Mouse (Mus musculus): Measurements from ENCODE around the gene Ifna1.
"Not testable (repeated sequence)": the region's sequence is repeated elsewhere in the genome, so short reads cannot be mapped to it uniquely, and the experiment has no call there.

The Ifna1 gene

DNA sequence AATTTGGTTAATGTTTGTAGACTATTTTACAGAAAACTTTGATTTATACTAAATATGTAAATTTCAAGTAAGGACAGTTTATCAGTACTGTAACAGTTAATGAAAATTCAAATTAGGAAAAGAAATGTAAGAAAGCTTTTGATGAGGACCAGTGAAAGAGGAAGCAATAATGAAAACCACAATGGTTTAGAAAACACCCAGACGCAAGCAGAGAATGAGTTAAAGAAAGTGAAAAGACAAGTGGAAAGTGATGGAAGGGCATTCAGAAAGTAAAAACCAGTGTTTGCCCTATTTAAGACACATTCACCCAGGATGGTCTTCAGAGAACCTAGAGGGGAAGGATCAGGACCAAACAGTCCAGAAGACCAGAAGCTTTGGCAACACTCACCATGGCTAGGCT is at the start of gene Ifna1:
Ifna1 (plus strand) TSS at position 390 of the 400 bp plus-strand sequence.
- DNase-seq: no peak

- DNase-seq: not testable (repeated sequence)
Measured at GRCm38 (mm10) chr4:88802954-88803353, 46.9 kb upstream of the Ifna1 start, which contains the start of gene Gm13287. Gm13287 (plus strand) TSS chr4:88803254.

- not testable (repeated sequence) for DNase-seq
Measured at GRCm38 (mm10) chr4:88805231-88805630, 44.7 kb upstream of the Ifna1 start, which contains the start of gene Gm13288. Gm13288 (plus strand) TSS chr4:88805531.

GRCm38 (mm10) chr4:88805761-88806160 is 44.1 kb upstream of the Ifna1 start:
- DNase-seq: not testable (repeated sequence)

GRCm38 (mm10) chr4:88815928-88816327 is 34.0 kb upstream of the Ifna1 start, which contains the start of gene Ifna7:
Ifna7 (plus strand) TSS chr4:88816228.
- no peak for DNase-seq

GRCm38 (mm10) chr4:88819659-88820058 is 30.2 kb upstream of the Ifna1 start, which contains the start of gene Ifna11:
Ifna11 (plus strand) TSS chr4:88819959.
- DNase-seq: no peak

- DNase-seq: no peak
Measured at GRCm38 (mm10) chr4:88822995-88823394, 26.9 kb upstream of the Ifna1 start.

GRCm38 (mm10) chr4:88827116-88827515 is 22.8 kb upstream of the Ifna1 start, which contains the start of gene Ifna6:
Ifna6 (plus strand) TSS chr4:88827416.
- DNase-seq: not testable (repeated sequence)

DNA sequence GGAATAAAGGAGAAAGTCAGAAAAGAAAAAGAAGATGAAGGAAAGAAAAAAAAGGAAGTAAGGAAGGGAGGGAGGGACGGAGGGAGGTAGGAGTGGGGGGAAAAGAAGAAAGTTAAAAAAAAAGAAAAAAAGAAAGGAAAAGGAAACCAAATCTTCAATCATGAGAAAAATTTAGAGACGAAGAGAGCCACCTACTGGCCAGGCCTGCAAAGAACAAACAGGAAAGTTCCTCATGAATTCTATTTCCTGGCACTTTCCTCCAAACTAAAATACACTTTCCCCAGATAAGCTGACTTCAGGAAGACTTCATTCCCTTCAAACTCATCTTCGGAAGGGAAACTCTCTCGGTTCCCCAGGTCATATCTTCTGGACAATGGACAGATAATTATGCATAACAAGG is 19.4 kb upstream of the Ifna1 start:
- peak in 1 of 2 experiments; percentile 15 for DNase-seq

DNA sequence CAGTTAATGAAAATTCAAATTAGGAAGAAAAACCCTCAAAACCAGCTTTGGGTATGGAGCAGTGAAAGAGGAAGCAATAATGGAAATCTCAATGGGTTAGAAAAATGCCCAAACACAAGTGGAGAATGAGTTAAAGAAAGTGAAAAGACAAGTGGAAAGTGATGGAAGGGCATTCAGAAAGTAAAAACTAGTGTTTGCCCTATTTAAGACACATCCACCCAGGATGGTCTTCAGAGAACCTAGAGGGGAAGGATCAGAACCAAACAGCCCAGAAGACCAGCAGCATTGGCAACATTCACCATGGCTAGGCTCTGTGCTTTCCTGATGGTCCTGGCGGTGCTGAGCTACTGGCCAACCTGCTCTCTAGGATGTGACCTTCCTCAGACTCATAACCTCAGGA is 14.7 kb upstream of the Ifna1 start, which contains the start of gene Ifna5:
Ifna5 (plus strand) TSS at position 301 of the 400 bp plus-strand sequence.
- DNase-seq: not testable (repeated sequence)

GRCm38 (mm10) chr4:88838828-88839227 is 11.1 kb upstream of the Ifna1 start:
- DNase-seq: no peak

GRCm38 (mm10) chr4:88840058-88840457 is 9.8 kb upstream of the Ifna1 start:
- no peak for DNase-seq

- DNase-seq: no peak
Measured at GRCm38 (mm10) chr4:88841438-88841911, 8.4 kb upstream of the Ifna1 start, which contains the start of gene Ifna4. Ifna4 (plus strand) TSS chr4:88841861.

GRCm38 (mm10) chr4:88845334-88845733 is 4.6 kb upstream of the Ifna1 start:
- DNase-seq: no peak

DNA sequence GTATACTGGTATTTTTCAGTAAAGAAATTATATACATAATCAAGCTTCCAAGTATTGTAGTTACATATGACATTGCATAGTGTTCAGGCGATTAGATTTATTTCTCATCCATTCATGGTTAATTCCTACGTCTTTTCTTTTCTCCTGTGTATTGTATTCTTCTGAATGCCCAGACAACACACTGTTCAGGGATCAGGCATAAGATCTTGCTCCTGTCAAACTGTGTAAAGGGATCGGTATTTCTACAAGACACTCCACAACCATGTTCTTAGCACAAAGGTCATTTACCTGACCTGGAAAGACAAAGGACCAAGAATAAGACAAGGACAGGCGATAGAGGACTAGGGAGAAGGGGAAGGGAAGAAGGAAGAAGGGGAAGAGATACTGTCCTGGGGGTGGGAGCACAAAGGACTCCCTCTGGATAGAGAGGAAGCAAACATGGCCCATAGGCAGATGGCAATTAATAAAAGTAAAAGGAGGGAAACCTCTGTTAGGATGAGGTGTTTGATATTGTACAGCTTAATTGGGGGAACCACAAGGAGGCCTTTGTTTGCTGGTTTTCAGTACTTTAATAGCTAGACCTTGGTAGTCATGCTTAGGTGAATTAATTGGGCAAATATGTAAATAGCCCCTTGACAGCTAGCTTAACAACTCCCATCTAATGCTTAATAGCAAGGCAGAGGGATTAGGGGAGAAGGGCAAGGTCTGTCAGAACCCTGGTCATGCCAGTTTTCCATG is 1.3 kb downstream of the Ifna1 start:
- DNase-seq: no peak

- no peak for DNase-seq
Measured at GRCm38 (mm10) chr4:88859214-88859613, 9.3 kb downstream of the Ifna1 start.

DNA sequence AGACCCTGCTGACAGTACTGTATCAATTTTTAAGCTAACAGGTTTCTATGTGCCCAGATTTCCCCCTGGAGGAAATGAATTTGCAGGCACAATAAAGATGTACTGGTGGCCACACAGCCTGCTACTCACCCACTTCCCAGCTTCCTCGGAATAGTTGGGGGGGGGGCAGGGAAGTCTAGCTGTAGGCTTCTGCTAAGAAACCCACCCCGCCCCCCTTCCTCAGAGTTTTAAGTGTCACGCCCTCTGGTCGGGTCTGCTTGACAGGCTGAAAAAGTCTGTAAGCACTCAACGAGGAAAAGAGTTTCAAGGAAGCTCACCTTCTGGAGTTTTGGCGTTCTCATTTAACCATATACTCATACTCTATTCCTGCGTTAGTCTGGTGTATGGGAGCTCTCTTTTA is 13.4 kb downstream of the Ifna1 start:
- DNase-seq: no peak

- no peak for DNase-seq
Measured at GRCm38 (mm10) chr4:88864599-88864998, 14.7 kb downstream of the Ifna1 start.

DNA sequence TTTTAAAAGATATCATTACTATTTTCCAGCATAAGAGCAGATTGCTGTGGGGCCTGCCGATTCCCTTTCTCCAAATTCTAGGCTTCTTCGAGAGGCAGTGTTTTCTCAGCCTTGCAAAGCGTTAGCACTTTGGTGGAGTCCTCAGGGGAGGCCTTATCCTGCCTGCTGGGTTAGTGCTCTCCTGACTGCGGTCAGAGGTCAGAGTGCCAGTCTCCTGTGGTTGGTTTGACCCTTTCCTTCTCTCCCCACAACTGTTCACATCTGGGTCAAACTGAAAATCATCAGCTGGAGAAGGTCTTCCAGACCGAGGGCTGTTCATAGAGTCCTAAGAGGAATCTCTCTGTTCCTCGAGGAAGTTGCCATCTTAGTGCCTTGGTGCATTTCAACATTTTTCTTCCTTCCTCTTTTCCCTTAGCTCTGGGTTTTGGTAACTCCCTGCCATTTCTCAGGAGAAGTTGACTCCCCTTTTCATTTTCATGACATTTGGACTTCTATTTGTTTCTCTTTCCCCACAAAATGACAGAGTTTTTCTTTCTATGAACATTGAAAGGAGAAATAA is 15.2 kb downstream of the Ifna1 start:
- DNase-seq: no peak

DNA sequence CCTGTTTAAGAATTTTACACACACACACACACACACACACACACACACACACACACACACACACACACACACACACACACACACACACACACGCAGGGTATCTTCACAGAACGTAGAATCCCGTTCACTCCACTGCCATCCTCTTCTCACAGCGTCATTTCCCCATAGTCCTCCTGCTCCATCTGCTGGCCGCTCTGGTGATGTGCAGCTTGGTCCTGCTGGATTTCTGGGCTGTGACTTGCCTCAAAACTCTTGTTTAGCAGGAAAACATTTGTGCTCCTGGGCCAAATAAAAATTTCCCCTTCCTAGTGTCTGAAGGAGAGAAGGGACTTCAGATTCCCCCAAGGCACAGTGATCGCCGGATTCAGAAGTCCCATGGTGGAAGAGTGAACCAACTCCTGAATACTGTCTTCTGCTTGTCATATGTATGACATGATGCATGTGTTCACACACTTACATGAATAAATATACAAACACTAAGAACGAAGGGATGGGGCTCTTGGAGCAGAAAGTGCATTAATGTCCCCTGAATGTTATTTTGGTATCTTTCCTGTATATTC is 17.6 kb downstream of the Ifna1 start:
- peak; percentile 67 to 70 for DNase-seq

GRCm38 (mm10) chr4:88867926-88868911 is 18.3 kb downstream of the Ifna1 start:
- DNase-seq: peak in 1 of 2 experiments; percentile 7

DNA sequence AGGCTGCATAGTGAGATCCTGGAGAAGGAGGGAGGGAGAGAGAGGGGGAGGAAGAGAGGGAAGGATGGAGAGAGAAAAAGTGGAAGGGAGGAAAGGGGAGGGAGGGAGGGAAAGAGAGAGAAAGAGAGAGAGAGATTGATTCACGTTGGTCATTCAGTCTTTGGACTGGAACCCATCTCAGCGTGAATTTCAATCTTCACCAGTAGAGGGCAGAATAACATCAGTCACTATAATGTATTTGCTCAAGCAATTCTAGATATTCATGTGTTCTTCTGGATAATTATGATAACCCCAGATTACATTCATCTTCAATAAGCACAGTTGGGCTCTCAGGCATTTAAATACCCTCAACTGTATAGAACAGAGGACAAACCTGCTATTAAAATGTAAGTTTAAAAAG is 22.8 kb downstream of the Ifna1 start:
- DNase-seq: peak in 1 of 2 experiments; percentile 5
